Mouse (Mus musculus): ENCODE measurements around the gene 1110051M20Rik.

DNA sequence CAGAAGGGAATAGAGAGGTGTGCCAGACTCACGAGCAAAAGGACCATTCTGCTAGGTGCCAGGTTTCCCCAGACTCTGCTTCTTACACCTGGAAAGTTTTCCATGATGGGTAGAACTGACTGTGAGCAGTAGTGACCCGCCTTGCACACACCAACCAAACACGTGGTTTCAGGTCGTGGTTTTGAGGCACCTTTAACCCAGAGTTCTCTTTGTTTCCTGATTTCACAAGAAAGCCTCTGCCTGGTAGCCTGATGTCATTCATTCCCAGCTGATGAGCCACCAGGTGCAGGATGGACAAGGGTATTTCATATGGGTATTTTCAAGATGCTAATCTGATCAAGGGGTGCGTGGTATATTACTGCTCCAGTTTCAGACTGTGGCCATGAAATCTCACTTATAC is 202.0 kb downstream of the 1110051M20Rik start:
- TF ChIP-seq CTCF (IDR thresholded peaks at IDR 0.05; ENCODE audit: borderline replicate concordance, control insufficient read depth, extremely low read depth, insufficient read depth, low read length, poor library complexity) (no peak), POLR2A (IDR thresholded peaks at IDR 0.05; ENCODE audit: control insufficient read depth, extremely low read depth, insufficient read depth, low read length, poor library complexity) (no peak)
